Mouse (Mus musculus) inflammation-experienced regulatory T-cells, adult 16 weeks (primary cell): ENCODE data around the gene Olfr601. TPM values are rescaled to one million over a fixed set of nuclear protein-coding genes. Genes with fewer than 3 reads are reported as not detected.

Experiments used
- polyA plus RNA-seq: library from polyadenylated mRNA; unstranded; fragments of 100-300 nt; shearing (Covaris generic); gene quantifications from one replicate; pipeline ENCODE4 v1.2.1, GENCODE M21; 2017

Olfr601 gene
- polyA plus RNA-seq = not detected

DNA sequence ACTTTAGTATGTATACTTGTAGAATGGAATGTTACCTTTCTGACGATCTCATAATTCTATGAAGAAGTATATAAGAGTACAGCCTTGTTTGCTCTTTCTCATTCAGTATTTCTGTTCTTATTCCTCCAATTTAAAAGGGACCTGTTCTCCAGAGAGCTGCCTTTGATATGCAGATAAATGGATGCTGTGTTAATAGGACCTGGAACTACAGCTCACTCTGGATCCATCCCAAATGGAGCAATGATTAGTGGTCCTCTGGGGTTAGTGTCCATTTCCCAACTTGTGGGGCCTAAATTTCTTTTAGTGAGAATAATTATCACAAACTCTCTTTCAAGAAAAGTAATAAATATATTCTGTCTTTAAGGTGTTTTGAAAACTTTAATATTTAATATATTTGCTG, at the start of gene Olfr601:
TSS of gene Olfr601 (minus strand) at position 101 of the 400 bp plus-strand sequence.

GRCm38 (mm10) chr7:103386077-103386476, 23.6 kb upstream of the Olfr601 start, which contains the start of gene Olfr603:
Gene Olfr603, minus strand, starts transcription at chr7:103386177.

GRCm38 (mm10) chr7:103349569-103349968, 12.9 kb downstream of the Olfr601 start, which contains the start of gene Olfr600:
Gene Olfr600, minus strand, starts transcription at chr7:103349669.

DNA sequence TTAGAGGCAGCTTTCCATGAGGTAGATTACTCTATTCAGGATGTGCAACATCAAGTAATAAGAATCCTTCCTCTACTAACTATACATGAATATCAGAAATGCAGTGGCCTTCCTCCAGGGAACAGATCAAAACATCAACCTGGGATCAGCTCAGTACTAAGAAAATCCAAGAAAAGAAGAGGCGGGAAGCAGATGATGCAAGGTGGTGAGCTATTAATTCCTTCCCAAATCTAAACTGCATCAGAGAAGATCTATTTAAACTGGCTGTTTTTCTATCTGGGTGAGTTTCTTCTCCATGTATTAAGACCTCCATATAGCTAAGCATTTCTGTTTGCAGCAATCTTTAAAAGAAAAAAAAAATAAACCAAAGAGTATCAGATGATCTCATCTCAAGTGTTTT, 26.8 kb downstream of the Olfr601 start, which contains the start of gene Olfr599:
TSS of gene Olfr599 (plus strand) at position 301 of the 400 bp plus-strand sequence.

DNA sequence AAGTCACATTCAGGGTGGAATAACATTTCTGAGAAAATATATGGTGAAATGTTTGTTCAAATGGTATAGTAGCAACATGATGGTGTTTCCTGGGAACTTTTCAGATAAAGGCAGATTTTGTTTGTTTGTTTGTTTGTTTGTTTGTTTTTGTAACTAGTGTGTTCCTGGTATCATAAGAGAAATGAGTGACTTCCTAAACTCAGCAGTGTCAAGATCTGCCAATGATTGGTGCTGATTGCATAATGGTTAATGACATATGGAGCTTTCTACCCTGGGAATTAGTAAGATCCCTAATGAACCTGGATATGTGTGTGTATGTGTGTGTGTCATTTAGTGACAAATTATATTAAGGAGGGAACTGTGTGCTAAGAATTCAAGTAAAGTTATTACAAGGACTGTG, 39.2 kb downstream of the Olfr601 start, which contains the start of gene Olfr598:
TSS of gene Olfr598 (plus strand) at position 301 of the 400 bp plus-strand sequence.

DNA sequence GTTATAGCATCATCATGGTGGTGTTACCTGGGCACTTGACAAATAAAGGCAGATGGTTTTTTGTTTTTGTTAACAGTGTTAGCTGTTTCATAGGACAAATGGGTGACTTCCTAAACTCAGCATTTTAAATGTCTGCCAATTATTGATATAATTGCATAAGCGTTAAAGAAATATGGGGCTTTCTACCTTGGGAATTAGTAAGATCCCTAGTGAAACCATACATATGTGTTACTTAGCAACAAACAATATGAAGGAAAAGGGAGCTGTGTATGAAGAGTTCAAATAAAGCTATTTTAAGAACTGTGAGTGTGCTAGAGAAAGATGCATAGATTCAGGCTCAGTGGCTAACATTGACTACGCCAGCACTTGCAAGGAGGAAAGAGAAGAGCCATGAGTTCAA, 46.4 kb downstream of the Olfr601 start, which contains the start of gene Olfr597:
TSS of gene Olfr597 (plus strand) at position 301 of the 400 bp plus-strand sequence.

Other genes with a start within 250 kb of the Olfr601 start
- gene Olfr586, start 237.0 kb downstream of the Olfr601 start, polyA plus RNA-seq = not detected
- gene Olfr588-ps1, start 221.8 kb downstream of the Olfr601 start, polyA plus RNA-seq = not detected
- gene Olfr589, start 206.3 kb downstream of the Olfr601 start, polyA plus RNA-seq = not detected
- not detected for gene Olfr591, start 184.3 kb downstream of the Olfr601 start, polyA plus RNA-seq
- gene Olfr592, start 177.9 kb downstream of the Olfr601 start, polyA plus RNA-seq = 0.11 TPM
- not detected for gene Olfr593, start 150.8 kb downstream of the Olfr601 start, polyA plus RNA-seq
- not detected for gene Olfr594, start 145.7 kb downstream of the Olfr601 start, polyA plus RNA-seq
- gene Usp17ld, start 110.2 kb downstream of the Olfr601 start, polyA plus RNA-seq = not detected
- not detected for gene Olfr596, start 57.0 kb downstream of the Olfr601 start, polyA plus RNA-seq
- not detected for gene Olfr597, start 46.3 kb downstream of the Olfr601 start, polyA plus RNA-seq
- gene Olfr598, start 39.1 kb downstream of the Olfr601 start, polyA plus RNA-seq = not detected
- not detected for gene Olfr599, start 26.7 kb downstream of the Olfr601 start, polyA plus RNA-seq
- not detected for gene Olfr600, start 13.0 kb downstream of the Olfr601 start, polyA plus RNA-seq
- gene Olfr603, start 23.5 kb upstream of the Olfr601 start, polyA plus RNA-seq = not detected
- gene Usp17lc, start 52.4 kb upstream of the Olfr601 start, polyA plus RNA-seq = not detected
- not detected for gene Olfr605, start 82.8 kb upstream of the Olfr601 start, polyA plus RNA-seq
- not detected for gene Olfr606, start 86.4 kb upstream of the Olfr601 start, polyA plus RNA-seq
- gene Olfr607, start 101.5 kb upstream of the Olfr601 start, polyA plus RNA-seq = 0.07 TPM
- gene Olfr608, start 107.2 kb upstream of the Olfr601 start, polyA plus RNA-seq = not detected
- not detected for gene Olfr609, start 135.4 kb upstream of the Olfr601 start, polyA plus RNA-seq
- gene Olfr610, start 149.5 kb upstream of the Olfr601 start, polyA plus RNA-seq = not detected
- gene Olfr611, start 158.2 kb upstream of the Olfr601 start, polyA plus RNA-seq = not detected
- not detected for gene Olfr612, start 180.1 kb upstream of the Olfr601 start, polyA plus RNA-seq
- not detected for gene Olfr613, start 185.4 kb upstream of the Olfr601 start, polyA plus RNA-seq
- not detected for gene Olfr615, start 193.4 kb upstream of the Olfr601 start, polyA plus RNA-seq
- not detected for gene Olfr616, start 206.5 kb upstream of the Olfr601 start, polyA plus RNA-seq
- gene Olfr617, start 210.4 kb upstream of the Olfr601 start, polyA plus RNA-seq = not detected
- gene Olfr618, start 227.4 kb upstream of the Olfr601 start, polyA plus RNA-seq = not detected
- not detected for gene Olfr619, start 237.9 kb upstream of the Olfr601 start, polyA plus RNA-seq
- gene Olfr620, start 249.9 kb upstream of the Olfr601 start, polyA plus RNA-seq = not detected